Mouse (Mus musculus): ENCODE data around the gene Sla2.
"Not testable (repeated sequence)": the region's sequence is repeated elsewhere in the genome, so short reads cannot be mapped to it uniquely, and the experiment has no call there.

Sla2 gene

DNA sequence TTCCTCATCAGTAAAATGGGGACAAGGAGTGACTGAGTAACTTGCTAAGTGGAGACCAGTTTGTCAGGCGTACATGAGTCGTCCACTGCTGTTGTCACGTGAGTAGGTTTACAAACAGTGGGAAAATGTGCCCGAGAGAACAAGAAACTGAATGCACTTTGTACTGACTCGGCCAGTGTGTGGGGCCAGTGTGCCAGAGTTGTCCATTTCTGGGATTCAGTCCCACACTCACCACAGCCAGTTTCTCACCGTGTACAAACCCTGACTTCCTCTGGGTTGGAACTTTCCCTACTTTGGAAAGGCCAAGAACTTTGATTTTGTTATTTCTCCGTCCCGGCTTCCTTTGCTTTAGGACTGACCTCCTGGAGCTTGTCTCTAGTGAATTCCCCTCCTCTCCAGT lies 18.0 kb downstream of the Sla2 start:
- DNase-seq (ENCODE audit: low read depth, low spot score) = peak; percentile 56

DNA sequence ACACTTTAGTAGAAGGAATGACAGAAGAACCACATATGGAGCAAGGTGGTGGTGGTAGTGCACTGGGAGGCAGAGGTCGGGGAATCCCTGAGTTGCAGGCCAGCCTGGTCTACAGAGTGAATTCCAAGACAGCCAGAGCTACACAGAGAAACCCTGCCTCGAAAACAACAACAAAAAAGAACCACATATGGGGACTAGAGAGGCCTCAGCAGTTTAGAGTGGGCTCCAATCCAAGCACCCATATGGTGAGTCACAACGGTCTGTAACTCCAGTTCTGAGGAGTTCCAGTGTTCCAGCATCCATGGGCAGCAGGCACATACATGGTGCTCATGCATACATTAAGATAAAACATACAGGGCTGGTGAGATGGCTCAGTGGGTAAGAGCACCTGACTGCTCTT lies 22.5 kb downstream of the Sla2 start:
- peak; percentile 60 for DNase-seq (ENCODE audit: low read depth, low spot score)

DNA sequence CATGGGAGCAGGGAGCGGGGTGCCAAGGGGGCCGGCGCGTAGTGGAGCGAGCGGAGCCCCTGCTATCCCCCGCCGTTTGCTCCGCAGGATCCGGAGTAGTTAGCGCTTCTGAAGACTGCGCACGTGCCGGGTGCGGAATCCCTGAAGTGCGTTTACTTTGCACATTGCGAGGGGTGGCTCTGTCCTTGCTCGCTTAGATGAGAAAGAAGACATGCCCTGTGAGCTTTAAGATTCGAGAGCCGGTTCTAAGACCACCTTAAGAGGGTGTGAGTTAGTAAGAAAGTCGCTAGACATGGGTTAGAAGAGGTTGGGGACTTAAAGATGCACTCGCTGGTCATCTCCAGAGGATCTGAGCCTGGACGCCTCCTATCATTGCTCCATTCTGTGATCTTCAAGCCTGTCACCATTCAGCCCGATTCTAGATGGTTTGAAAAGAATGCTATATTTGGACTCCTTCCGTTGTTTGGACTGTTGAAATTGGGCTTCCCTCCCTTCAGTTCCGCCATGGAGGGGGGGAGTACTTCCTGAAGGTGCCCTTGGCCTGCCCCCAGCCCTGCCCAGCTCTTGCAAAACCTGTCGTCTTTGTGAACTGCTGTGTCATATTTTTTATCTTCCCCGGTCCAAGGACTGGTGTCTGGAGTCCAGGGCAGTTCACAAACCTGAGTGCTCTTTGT lies 23.4 kb downstream of the Sla2 start:
- DNase-seq (ENCODE audit: low read depth, low spot score) = peak; percentile 81

DNA sequence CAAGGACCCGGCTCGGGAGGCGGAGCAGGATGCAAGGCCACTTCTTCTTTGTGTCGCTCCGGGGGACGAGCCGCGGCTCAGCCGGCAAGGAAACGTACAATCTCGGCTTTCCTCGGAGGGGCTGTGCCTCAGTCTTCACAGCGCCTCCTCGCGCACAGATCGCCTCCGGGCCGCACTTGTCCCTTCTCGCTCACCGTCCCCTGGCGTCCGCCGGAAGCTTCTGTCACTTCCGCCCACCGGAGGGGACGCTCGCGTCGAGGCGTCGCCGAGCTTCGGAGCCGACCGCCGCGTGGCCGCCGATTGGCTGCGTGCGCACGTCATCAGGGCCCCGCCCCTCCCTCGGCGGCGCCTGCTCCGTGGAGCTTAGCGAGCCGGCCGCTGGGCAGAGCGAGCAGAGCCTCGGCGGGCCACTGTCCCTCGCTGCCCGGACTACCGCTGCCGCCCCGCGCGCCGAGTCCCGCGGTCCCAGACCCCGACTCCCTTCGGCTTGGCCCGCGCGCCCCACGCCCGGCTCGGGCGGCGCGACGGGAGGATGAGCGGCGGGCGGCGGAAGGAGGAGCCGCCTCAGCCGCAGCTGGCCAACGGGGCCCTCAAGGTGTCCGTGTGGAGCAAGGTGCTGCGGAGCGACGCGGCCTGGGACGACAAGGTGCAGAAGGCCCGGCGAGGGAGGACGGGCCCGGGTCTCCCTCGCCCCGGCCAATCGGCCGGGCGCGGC lies 24.1 kb downstream of the Sla2 start, which contains the start of gene Rab5if:
Gene Rab5if (plus strand): TSS at position 357 of the 715 bp plus-strand sequence.
- DNase-seq (ENCODE audit: low read depth, low spot score) = peak; percentile 96

DNA sequence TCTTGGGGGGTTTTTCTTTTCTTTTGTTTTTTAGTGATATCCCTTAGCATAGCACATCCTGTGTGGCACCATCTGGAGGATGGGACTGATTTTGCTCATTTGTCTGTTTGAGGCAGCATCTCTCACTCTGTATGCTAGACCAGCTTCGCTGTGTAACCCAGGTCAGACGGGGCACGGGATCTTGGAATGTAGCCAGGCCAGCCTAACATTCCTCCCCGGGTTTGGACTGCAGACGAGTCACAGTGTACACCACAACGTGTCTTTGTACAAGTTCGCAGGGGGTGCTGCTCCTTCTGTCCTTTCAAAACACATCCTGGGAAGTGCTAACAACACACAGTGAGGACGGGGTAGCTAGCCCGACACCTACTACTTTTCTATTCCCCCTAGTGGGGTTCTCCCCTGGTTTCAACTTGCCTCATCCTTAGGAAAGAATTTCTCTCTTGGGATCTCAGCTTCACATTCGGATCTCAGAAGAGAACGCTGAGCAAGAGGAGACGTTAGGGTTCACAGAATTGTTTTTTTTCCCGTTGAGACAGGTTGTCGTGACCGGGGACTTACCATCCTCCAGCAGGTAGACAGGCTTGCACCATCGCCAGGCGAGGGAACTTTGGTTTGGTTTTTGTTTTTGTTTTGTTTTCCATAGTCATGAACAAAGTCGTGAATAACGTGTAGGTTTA lies 24.8 kb downstream of the Sla2 start:
- peak; percentile 75 for DNase-seq (ENCODE audit: low read depth, low spot score)

DNA sequence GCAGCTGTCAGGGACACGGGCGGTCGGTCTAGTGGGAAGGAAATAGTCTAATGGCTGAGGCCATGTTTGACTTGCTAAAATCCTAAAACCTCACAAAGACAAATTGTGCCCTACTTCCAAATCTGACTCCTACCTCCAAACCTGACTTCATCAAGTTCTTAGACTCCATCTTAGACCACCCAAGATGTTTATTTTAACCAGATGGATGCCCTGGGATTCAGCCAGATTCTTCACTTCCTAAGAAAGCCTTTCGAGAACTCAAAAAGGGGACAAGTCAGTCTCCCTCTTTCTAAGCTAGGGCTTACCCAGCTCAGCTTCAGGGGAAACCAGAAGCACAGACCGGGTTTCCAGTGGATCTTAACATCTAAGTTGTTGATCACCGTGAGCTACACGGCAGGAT lies 28.3 kb downstream of the Sla2 start:
- no peak for DNase-seq (ENCODE audit: low read depth, low spot score)

DNA sequence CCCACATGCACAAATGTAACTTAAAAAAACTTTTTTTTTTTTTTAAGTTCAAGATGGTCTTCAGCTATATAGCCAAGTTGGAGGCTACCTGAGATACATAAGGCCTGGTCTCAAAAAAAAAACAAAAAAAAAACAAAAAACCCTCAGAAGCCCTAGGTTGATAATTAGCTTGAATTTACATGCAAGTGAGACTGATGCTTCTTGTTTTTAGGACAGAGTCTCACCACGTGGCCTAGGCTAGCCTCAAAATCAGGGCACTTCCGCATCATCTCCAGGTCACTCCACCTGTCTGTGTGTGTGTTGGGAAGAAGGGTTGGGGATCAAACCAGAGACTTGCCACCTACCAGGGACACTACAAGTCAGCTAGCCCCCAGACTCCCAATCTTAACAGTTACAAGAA lies 29.2 kb downstream of the Sla2 start, which contains the start of gene 4930518I15Rik:
Gene 4930518I15Rik (minus strand): TSS at position 112 of the 400 bp plus-strand sequence.
- no peak for DNase-seq (ENCODE audit: low read depth, low spot score)

DNA sequence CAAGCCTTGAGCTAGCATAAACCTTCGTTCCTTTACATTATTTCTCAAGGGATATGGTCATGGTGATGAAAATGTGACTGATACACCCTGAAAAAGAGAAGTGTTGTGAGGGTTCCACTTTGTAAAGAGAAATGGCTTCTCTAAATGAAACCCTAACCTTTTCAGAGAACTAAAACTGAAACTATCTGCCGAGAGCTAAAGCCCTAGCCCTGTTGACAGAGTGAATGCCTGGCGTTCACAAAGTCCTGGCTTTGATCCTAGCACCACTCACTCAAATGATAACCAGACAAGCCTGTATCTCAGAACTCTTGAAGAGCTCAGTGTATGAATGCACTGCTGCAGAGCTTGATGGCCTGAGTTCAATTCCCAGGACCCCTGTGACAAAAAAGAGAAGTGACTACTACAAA lies 29.6 kb downstream of the Sla2 start:
- no peak for DNase-seq (ENCODE audit: low read depth, low spot score)

DNA sequence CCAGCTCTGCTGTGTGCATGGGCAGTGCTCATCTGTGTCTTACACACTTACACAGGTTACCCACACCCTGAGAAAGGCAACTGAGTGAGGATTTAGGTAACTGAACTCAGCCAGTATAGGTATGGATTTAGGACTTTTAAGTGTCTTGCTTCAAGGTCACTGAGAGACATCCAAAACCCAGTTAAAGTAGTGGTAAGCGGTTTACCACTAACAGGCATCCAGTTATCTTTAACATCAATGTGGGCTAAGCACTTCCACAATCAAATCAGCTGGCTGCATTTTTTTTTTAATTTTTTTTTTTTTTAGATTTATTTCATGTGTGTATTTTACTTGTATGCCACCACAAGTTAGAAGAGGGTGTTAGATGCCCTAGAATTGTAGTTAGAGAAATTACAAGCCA lies 30.7 kb downstream of the Sla2 start:
- DNase-seq (ENCODE audit: low read depth, low spot score) = no peak

DNA sequence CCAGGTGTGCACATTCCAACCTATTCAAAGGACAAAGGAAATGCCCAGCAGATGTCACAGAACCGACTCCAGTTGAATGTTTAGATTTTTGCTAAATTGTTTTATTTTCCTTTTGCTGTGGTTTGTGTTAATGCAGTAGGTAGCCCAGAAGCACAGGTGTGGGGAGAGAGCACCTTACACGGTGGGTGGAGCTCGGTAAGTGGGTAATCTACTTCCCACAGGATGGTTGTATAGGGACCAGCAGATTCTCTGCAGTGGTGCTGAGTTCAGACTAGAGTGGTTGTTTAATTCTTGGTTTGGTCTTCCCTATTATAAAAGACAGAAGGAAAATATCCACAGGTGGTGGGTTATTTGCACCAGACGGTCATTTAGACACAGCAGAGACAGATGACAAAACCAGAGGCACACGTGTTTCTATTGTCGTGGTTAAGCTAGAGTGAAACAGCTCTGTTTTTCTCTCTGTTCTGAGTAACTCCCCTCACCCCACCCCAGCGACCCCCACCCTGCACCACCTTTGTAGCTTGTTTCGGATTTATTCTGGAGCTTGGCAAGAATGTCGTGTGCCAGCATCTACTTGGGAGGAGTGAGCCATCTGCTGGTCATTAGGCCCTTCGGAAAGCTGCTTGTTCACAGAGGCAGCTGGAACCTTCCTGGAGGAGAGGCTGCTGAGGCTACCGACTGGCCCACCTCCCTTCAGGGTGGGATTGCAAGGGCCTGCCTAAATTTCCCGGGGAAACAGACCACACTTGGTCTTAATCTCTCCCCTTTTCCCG lies 32.8 kb downstream of the Sla2 start:
- DNase-seq (ENCODE audit: low read depth, low spot score) = peak; percentile 60

DNA sequence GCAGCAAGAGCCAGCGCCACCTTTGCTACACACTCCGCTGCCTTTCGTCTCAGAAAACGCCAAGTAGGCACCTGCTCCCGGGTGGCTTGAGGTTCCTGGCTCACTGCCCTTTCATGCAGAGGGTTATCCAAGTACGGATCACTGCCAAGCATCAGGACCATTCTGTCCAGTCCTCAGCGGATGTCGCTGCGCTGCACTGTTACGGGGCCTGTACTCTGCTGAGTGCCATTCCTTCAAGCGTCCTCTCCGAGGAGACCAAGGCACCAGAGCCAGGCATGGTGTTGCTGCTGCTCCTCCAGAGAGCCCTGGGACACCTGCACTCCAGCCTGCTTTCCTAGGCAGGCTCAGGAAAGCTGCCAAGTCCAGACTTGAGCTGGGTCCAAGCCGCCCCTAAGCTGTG lies 33.4 kb downstream of the Sla2 start:
- DNase-seq (ENCODE audit: low read depth, low spot score) = not testable (repeated sequence)

DNA sequence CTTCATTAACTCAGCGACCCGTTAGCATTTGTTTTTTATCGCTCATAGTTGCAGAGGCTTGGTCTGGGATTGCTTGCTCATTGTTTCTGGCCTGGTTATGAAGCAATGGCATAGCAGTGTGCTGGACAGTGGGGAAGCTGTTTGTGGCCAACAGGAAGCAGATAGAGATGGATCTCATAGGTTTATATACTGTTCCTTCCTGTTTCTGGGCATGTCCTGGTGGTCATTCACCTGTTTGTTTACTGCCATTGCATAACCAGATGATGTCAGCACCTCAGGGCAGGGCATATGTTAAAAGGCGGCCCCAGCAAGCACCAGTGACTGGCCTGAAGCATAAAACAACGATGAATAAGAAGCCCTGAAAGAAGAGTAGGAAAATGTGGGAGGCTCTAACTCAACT lies 36.5 kb downstream of the Sla2 start:
- DNase-seq (ENCODE audit: low read depth, low spot score) = no peak

DNA sequence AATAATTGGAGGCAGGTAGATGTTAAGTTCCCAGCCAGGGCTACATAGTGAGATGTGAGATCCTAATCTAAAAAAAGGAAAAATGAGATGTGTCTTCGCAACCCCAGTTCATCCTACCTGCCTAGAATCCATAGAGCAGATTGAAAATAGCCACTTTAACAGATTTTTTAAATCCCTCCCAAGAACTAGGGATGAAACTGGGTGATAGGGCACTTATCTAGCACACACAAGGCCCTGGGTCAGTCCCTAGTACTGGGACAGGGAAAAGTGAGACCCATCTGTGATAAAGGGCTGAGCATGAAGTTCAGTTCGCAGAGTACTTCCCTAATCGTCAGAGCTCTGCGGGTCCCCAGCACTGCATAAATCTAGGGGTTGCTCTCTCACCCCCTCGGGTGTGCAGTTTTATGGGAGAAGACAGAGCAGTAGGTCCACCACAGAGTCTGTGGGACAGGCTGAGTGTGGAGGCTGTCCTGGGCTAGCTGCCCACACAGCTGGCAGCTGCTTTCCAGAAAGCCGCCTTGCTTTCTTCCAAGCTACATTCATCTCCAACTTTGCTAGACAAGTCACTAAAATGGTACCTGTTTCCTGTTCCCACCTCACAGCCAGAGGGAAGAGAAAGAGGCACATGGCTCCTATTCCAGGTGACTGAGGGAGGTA lies 38.3 kb downstream of the Sla2 start:
- no peak for DNase-seq (ENCODE audit: low read depth, low spot score)

DNA sequence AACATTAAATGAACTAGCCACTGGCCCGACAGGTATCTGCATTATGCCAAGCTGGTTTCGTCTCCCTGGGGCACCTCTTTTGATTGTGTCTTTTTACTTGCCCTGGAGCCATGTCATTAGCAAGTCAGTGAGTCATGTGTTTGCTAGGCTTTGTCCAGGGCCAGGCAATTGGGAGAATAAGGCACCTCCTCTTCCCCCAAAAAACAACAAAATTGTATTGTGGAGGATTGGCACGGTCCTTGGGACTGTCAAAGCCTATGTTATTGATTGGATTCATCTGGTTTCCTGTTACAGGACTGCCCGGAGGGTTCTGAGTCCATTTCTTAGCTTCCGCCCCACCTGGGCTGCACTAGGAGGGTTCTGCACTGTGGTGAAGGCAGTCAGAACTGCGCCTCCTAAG lies 39.3 kb downstream of the Sla2 start:
- DNase-seq (ENCODE audit: low read depth, low spot score) = peak; percentile 57

DNA sequence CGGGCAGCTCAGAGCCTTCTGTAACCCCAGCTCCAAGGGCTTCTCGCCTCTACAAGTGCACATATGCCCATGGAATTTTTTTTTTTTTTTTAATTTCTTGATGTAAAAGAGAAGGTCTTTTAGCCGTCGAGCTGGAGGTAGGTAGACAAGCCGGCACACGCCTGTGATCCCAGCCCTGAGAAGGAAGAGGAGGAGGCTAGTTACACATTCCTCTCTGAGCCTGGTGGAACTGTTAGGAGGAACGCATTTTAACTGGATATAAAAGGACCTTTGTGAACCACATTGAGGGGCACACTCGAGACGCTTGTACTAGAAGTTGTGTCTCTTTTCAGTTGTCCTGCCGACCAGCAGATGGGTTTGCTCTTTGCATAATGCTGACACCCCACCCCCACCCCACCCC lies 42.3 kb downstream of the Sla2 start:
- DNase-seq (ENCODE audit: low read depth, low spot score) = no peak

DNA sequence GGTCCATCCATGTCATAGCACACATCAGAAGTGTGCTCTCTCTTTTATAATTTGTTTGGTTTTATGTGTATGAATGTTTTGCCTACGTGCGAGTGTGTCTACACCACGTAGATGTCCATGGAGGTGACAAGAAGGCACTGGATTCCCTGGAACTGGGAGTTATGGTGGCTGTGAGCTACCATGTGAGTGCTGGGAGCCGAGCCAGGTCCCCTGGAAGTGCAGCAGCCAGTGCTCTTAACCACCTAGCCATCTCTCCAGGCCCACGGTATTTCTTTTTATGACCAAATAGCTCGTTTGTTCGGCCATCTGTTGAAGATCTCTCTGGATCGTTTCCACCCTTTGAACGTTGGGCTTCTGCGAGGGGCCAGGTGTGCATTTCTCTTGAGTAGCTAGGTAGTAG lies 43.7 kb downstream of the Sla2 start:
- DNase-seq (ENCODE audit: low read depth, low spot score) = no peak

DNA sequence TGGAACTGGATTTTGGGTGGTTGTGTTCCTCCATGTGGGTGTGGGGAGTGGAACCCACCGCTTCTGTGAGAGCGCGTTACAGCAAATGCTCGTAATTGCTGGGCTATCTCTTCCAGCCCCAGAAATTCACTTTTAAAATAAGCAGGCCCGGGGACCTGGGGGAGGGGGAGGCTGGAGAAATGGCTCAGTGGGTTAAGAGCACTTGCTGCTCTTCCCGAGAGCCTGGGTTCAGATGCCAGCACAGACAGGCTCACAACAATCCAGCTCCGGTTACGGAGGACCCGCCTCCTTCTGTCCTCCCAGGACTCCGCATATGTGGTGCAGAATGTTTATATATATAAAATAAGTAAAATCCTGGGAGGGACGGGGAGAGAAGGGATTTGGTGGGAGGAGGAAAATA lies 44.3 kb downstream of the Sla2 start:
- DNase-seq (ENCODE audit: low read depth, low spot score) = peak; percentile 34

DNA sequence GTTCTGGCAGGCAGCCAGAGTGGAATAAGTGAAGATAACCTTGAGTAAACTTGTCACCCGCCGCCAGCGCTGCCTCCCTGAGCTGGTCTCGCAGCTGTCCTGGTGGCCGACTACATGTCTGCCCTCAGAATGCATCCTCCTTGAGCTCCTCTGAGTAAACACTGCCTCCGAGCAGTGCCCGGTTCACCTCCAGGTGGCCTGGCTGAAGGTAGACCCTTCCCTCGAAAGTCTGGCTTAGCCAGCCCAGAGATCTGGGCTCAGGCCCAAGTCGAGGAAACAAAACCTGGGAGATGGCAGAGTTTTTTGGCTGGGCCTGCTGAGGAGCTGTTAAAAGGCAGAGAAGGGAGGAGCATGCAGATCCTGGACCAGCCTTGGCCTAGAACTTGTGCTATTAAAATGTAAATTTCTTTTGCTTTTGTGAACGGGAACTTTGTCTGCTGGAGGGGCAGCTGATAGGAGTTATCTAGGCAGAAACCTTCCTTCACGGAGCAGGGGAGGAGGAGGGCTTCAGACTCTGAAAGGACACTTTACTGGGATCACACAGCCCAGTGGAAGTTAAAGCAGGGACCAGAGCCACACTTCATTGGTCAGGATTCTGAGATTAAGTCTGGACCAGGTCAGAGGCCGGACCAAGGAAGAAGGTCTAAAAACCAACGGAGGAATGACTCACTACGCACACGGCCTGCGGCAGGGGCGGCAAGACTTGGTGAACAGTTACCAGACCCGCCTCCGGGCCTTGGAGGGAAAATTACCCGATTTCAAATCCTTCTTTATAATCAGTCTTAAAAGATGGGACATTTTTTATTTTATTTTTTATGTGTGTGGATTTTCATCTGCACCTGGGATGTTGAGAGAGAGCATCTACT lies 44.9 kb downstream of the Sla2 start:
- DNase-seq (ENCODE audit: low read depth, low spot score) = peak; percentile 89

DNA sequence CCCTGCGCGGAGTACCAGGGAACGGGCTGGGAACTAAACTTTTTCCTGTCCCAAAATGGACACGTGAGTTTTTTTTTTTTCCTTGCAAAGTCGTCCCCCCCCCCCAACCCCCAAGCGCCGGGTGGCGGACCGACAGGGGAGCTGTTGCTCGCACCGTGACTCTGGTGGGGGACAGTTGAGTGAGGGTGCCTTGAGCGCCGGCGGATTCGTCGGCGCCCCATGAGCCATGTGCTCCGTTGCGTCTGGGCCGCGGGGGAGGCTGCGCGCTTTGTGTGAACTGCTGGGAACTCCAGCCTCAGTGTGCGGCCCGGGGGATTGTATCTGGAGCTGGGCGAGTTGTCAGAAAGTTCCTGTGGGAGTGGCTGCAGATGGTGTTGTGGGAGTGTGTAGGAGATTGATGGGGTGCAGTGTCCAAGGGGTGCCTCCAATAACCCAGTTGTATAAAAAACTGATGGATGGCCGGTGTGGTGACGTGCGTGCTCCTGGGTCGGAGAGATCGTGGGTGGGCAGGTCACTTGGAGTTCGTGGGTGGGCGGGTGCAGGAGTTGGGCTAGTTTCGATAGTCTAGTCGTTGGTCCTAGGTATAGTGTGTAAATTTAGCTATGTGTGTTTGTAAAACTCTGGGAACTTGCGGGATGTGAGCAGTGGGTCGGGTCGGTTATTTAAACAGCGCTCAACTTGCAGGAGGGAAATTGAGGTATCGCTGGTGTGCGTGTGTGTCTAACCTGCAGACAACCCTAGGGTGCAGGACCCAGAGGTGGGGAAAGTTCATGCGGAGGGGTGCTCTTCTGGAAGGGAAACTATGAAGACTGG lies 45.8 kb downstream of the Sla2 start:
- peak; percentile 83 for DNase-seq (ENCODE audit: low read depth, low spot score)

Data from 3T3-L1 (cell line).